Mouse (Mus musculus): ENCODE data around the gene Lrrc45. TPM values are rescaled to one million over a fixed set of nuclear protein-coding genes. Genes with fewer than 3 reads are reported as not detected.
A peak's percentile ranks its signal among the peaks of the same experiment; 100 is the strongest.
"Not testable (repeated sequence)": the region's sequence is repeated elsewhere in the genome, so short reads cannot be mapped to it uniquely, and the experiment has no call there.

Gene Lrrc45
- polyA plus RNA-seq (2015; fragmentation: Nextera tagmentation; extraction: Ambion mirVana), result 86.6 and 87.9 TPM in 2 replicates

DNA sequence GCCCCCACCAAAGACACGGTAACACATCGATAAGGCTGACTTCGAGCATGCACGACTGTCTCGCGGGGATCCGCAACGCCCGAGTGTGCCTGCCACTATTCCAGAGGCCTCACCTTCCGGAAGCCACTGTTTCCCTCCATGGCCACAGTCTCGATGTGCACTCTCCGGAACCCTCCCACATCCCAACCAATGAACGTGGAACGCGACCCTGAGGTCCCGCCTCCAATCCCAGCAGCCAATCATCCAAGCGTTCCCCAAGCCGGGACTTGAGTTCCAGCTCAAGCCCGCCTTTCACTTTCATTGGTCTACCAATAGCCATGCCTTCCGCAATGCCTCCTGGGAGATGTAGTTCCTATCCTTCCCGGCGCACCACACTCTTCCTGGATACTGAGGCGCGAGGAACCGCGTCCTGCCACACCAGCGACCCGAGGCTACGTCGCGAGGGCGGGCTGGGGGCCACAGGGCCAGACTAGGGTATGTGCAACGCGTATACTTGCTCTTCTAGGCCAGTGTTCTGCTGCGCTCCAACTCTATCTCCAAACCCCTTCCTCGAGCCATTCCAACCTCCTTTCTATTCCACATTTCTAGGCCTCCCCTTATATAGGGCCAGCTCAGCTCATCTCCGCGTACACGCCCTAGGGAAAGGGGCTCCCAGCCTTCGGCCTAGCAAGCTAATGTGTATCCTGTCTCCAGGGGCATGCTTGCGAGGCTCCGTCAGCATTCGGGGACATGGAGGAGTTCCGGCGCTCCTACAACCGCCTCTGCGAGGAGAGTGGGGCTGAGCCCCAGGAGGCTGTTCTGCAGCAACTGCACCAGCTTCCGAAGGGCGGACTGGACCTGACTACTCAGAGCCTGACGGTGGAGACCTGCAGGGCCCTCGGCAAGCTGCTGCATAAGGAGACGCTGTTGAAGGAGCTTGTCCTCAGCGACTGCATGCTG, at the start of gene Lrrc45, which contains the start of gene Cenpx:
Gene Lrrc45 (plus strand): TSS at position 346 of the 939 bp plus-strand sequence.
Gene Cenpx (minus strand): TSS at position 159 of the 939 bp plus-strand sequence.
- peak; percentile 97 for ATAC-seq
- Histone ChIP-seq H3K4me2 (ENCODE audit: low read length) (peak within 1 kb of the TSS; percentile 100), H3K4me1 (ENCODE audit: control insufficient read depth, insufficient read depth, low read length) (peaks cover 15% of the 10 kb centered on the region), H3K36me3 (ENCODE audit: control insufficient read depth, insufficient read depth, low read length) (peaks cover 14% of the 10 kb centered on the region), H3K27me3 (ENCODE audit: control insufficient read depth, insufficient read depth, low read depth, low read length) (no peaks in the 10 kb centered on the region), H3K9me3 (replicated peaks; ENCODE audit: control insufficient read depth, low read length, poor library complexity, severe bottlenecking) (no peaks in the 10 kb centered on the region), H3K27ac (ENCODE audit: low read length) (peak within 1 kb of the TSS; percentile 74), H3K4me3 (ENCODE audit: low read depth, low read length) (peak within 1 kb of the TSS; percentile 49), H3K9ac (ENCODE audit: low read depth, low read length) (peak within 1 kb of the TSS; percentile 69)
- WGBS, result 2% methylated on average over 53 of the region's 53 CpGs

GRCm38 (mm10) chr11:120665406-120665805, 48.3 kb upstream of the Lrrc45 start:
- ATAC-seq, result no peak
- no peak overlapping the region for H3K4me3 ChIP-seq (ENCODE audit: low read depth, low read length)

DNA sequence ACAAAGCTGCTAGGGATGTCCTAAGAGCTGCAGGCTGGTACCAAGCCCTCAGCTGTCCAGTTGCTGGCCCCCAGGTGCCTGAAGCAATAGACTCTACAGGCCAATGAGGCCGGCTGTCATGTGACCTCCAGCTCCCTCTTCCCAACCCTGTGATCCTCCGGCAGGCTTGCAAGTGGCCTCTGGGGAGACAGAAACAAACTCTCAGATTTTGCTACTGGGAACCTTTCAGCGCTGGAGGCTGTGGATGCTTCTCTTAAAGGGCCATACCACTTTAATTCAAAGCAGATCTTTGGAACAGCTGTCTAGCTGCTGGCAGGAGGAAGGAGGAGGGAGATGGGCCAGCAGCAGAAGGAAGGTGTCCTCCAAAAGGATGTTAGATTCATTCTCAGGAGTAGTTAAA, 47.1 kb upstream of the Lrrc45 start:
- Histone ChIP-seq H3K27ac (ENCODE audit: low read length) (no peak overlapping the region), H3K9ac (ENCODE audit: low read depth, low read length) (no peak overlapping the region), H3K27me3 (ENCODE audit: control insufficient read depth, insufficient read depth, low read depth, low read length) (peaks cover 29% of the 10 kb centered on the region), H3K36me3 (ENCODE audit: control insufficient read depth, insufficient read depth, low read length) (no peaks in the 10 kb centered on the region), H3K9me3 (replicated peaks; ENCODE audit: control insufficient read depth, low read length, poor library complexity, severe bottlenecking) (no peaks in the 10 kb centered on the region), H3K4me1 (ENCODE audit: control insufficient read depth, insufficient read depth, low read length) (no peaks in the 10 kb centered on the region), H3K4me2 (ENCODE audit: low read length) (no peak overlapping the region), H3K4me3 (ENCODE audit: low read depth, low read length) (no peak overlapping the region)
- no peak for ATAC-seq
- WGBS, result 5% methylated on average over 3 of the region's 3 CpGs

More at GRCm38 (mm10) chr11:120665406-120665805, 48.3 kb upstream of the Lrrc45 start:
- Histone ChIP-seq H3K27me3 (ENCODE audit: control insufficient read depth, insufficient read depth, low read depth, low read length) (peaks cover 40% of the 10 kb centered on the region), H3K9me3 (replicated peaks; ENCODE audit: control insufficient read depth, low read length, poor library complexity, severe bottlenecking) (no peaks in the 10 kb centered on the region), H3K4me1 (ENCODE audit: control insufficient read depth, insufficient read depth, low read length) (peaks cover 8% of the 10 kb centered on the region; the same call in 1 of the 2 replicates), H3K36me3 (ENCODE audit: control insufficient read depth, insufficient read depth, low read length) (no peaks in the 10 kb centered on the region), H3K9ac (ENCODE audit: low read depth, low read length) (no peak overlapping the region), H3K27ac (ENCODE audit: low read length) (no peak overlapping the region), H3K4me2 (ENCODE audit: low read length) (no peak overlapping the region)
- 83% methylated on average over 3 of the region's 3 CpGs for WGBS

DNA sequence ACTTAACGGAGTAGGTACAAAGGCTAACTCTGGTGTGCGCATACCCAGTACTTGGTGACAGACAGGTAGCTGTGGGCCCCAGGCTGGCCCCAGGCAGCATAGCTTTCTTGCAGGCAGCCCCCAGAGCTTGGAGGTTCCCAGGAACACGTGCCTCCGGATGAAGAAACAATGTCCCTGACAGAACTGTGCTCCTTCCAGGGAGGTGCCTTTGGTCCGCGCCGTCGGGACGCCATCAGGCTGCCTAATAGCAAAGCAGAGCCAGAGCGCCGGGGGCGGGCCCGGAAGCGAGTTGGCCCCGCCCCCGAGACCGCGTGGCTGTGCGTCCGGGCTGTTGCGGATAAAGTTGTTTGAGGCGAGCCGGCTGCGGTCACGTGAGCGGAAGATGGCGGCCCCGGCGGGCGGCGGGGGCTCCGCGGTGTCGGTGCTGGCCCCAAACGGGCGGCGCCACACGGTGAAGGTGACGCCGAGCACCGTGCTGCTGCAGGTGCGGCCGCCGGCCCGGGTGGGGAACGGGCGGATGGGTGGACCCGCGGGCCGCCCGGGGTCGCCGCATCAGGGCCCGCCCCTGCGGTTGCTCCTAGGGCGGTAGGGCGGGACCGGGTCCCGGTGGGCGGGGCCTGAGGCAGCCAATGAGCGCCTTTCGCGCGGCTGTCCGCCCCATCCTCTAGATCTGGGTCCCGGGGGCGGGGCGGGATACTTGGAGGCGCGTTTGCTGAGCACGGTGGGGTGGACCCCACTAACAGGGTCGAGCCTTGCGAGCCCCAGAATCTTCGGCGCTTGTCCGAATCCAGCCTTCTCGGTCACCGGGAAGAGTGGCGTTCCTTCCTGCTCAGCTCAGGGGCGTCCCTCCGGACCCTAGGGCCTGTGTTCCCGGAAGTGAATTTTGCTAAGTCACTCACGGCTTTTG, 40.8 kb upstream of the Lrrc45 start, which contains the start of gene Aspscr1:
Gene Aspscr1 (plus strand): TSS at position 287 of the 907 bp plus-strand sequence.
- H3K9me3 ChIP-seq (replicated peaks; ENCODE audit: control insufficient read depth, low read length, poor library complexity, severe bottlenecking), result no peaks in the 10 kb centered on the region
- no peaks in the 10 kb centered on the region for H3K27me3 ChIP-seq (ENCODE audit: control insufficient read depth, insufficient read depth, low read depth, low read length)
- peak; percentile 96 for ATAC-seq
- peak within 1 kb of the TSS; percentile 84 for H3K9ac ChIP-seq (ENCODE audit: low read depth, low read length)
- H3K36me3 ChIP-seq (ENCODE audit: control insufficient read depth, insufficient read depth, low read length), result 0 out of 2 replicates have a peak, but pooled peaks cover 6% of the 10 kb centered on the region
- peak within 1 kb of the TSS; percentile 68 for H3K4me3 ChIP-seq (ENCODE audit: low read depth, low read length)
- 2% methylated on average over 67 of the region's 83 CpGs for WGBS
- H3K4me1 ChIP-seq (ENCODE audit: control insufficient read depth, insufficient read depth, low read length), result peaks cover 17% of the 10 kb centered on the region
- peak within 1 kb of the TSS; percentile 91 for H3K4me2 ChIP-seq (ENCODE audit: low read length)
- peak within 1 kb of the TSS; percentile 91 for H3K27ac ChIP-seq (ENCODE audit: low read length)

DNA sequence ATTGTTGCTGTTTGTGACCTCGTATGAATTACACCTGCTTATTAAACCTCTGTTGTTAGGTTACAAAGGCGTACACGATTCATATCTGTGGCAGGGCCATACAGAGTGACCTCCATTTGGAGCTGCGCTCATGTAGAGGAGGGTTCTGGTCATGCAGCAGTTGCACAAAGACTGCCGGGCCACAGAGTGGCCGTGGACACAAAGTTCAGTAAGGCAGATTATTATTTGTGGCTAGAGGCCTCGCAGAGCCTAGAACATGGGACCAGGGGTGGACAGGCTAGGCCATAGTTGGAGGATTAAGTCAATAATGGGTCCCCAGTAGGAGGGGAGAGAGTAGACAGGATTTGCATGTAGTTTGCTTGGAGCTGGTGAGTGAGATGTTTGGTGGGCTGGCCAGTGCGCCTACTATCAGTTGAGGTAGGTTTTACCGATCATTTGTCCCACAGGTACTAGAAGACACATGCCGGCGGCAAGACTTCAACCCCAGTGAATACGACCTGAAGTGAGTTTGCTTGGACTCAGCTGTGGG, 40.1 kb upstream of the Lrrc45 start:
- Histone ChIP-seq H3K4me2 (ENCODE audit: low read length) (peak overlapping the region; percentile 91), H3K4me3 (ENCODE audit: low read depth, low read length) (peak overlapping the region; percentile 68), H3K27ac (ENCODE audit: low read length) (peak overlapping the region; percentile 91), H3K36me3 (ENCODE audit: control insufficient read depth, insufficient read depth, low read length) (peaks cover 9% of the 10 kb centered on the region; the same call in 1 of the 2 replicates), H3K4me1 (ENCODE audit: control insufficient read depth, insufficient read depth, low read length) (peaks cover 17% of the 10 kb centered on the region), H3K27me3 (ENCODE audit: control insufficient read depth, insufficient read depth, low read depth, low read length) (no peaks in the 10 kb centered on the region), H3K9me3 (replicated peaks; ENCODE audit: control insufficient read depth, low read length, poor library complexity, severe bottlenecking) (no peaks in the 10 kb centered on the region), H3K9ac (ENCODE audit: low read depth, low read length) (peak overlapping the region; percentile 84)
- WGBS, result 34% methylated on average over 12 of the region's 12 CpGs
- no peak; the same call in 1 of the 2 replicates for ATAC-seq

- not testable (repeated sequence) for H3K27ac ChIP-seq (ENCODE audit: low read length); H3K4me2 ChIP-seq (ENCODE audit: low read length); H3K9ac ChIP-seq (ENCODE audit: low read depth, low read length); ATAC-seq; H3K4me3 ChIP-seq (ENCODE audit: low read depth, low read length); H3K27me3 ChIP-seq (ENCODE audit: control insufficient read depth, insufficient read depth, low read depth, low read length); H3K9me3 ChIP-seq (replicated peaks; ENCODE audit: control insufficient read depth, low read length, poor library complexity, severe bottlenecking)
- H3K36me3 ChIP-seq (ENCODE audit: control insufficient read depth, insufficient read depth, low read length), result peaks cover 13% of the 10 kb centered on the region; the same call in 1 of the 2 replicates
- H3K4me1 ChIP-seq (ENCODE audit: control insufficient read depth, insufficient read depth, low read length), result peaks cover 17% of the 10 kb centered on the region
- WGBS, result 89% methylated on average over 3 of the region's 5 CpGs
Measured at GRCm38 (mm10) chr11:120675875-120676274, 37.9 kb upstream of the Lrrc45 start.

DNA sequence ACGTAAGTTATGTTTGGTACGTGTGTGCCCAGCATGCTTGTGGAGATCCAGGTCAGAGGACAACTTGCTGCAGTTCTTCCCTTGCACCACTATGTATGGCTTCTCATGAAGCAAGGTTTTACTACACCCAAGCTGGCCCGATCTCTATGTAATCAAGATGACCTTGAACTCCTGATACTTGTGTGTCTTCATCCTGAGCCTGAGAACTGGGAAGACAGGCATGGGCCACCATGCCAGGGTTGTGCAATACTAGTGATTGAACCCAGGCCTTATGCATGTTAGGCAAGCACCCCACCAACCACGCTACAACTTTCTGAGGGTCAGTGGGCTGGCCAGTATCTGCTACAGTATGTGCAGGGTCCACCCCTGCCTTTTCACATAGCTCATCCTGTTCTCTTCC, 36.8 kb upstream of the Lrrc45 start:
- no peak overlapping the region for H3K4me3 ChIP-seq (ENCODE audit: low read depth, low read length)
- no peaks in the 10 kb centered on the region for H3K9me3 ChIP-seq (replicated peaks; ENCODE audit: control insufficient read depth, low read length, poor library complexity, severe bottlenecking)
- no peak overlapping the region for H3K9ac ChIP-seq (ENCODE audit: low read depth, low read length)
- no peaks in the 10 kb centered on the region for H3K27me3 ChIP-seq (ENCODE audit: control insufficient read depth, insufficient read depth, low read depth, low read length)
- no peak overlapping the region for H3K27ac ChIP-seq (ENCODE audit: low read length)
- no peak for ATAC-seq
- H3K4me1 ChIP-seq (ENCODE audit: control insufficient read depth, insufficient read depth, low read length), result peaks cover 17% of the 10 kb centered on the region
- no peak overlapping the region for H3K4me2 ChIP-seq (ENCODE audit: low read length)
- peaks cover 13% of the 10 kb centered on the region; the same call in 1 of the 2 replicates for H3K36me3 ChIP-seq (ENCODE audit: control insufficient read depth, insufficient read depth, low read length)
- WGBS, result 96% methylated on average over 4 of the region's 4 CpGs

DNA sequence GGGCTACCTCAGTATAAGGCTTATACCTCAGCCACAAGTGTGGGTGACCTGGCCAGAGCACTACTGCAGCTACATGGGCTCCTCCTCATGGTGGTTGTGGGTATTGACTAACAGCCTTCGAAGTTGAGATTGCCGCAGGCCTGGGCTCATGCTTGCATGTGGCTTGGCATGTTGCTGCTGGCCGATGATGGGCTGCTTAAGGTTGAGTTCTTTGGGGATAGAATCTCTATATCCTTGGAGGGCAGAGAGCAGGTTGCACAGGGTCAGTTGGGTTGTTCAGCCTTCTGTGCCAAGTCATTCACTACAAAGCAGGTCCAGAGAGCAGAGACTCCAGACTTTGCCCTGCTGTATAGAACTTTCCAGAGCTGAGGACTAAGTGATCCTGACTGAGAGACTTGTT, 33.8 kb upstream of the Lrrc45 start:
- no peaks in the 10 kb centered on the region for H3K27me3 ChIP-seq (ENCODE audit: control insufficient read depth, insufficient read depth, low read depth, low read length)
- H3K4me2 ChIP-seq (ENCODE audit: low read length), result no peak overlapping the region
- no peak overlapping the region for H3K4me3 ChIP-seq (ENCODE audit: low read depth, low read length)
- no peaks in the 10 kb centered on the region for H3K9me3 ChIP-seq (replicated peaks; ENCODE audit: control insufficient read depth, low read length, poor library complexity, severe bottlenecking)
- WGBS, result 76% methylated on average over 3 of the region's 3 CpGs
- peaks cover 21% of the 10 kb centered on the region for H3K36me3 ChIP-seq (ENCODE audit: control insufficient read depth, insufficient read depth, low read length)
- no peak overlapping the region for H3K27ac ChIP-seq (ENCODE audit: low read length)
- no peak overlapping the region for H3K9ac ChIP-seq (ENCODE audit: low read depth, low read length)
- no peak for ATAC-seq
- H3K4me1 ChIP-seq (ENCODE audit: control insufficient read depth, insufficient read depth, low read length), result peaks cover 4% of the 10 kb centered on the region; the same call in 1 of the 2 replicates

Measured in midbrain, embryonic 16.5 days (tissue).